Mouse (Mus musculus) brain, embryonic 14.5 days (tissue): ENCODE data around the gene Fuz.
A peak's percentile ranks its signal among the peaks of the same experiment; 100 is the strongest.

Experiments
- CTCF ChIP-seq: fragments of 200-500 bp; IDR thresholded peaks from 2 replicates; pipeline ENCODE4 v1.5.1; 2012; ENCODE audit warnings: inconsistent platforms, mild to moderate bottlenecking, moderate library complexity, borderline replicate concordance; ENCODE audit not compliant: insufficient read depth, insufficient read length; ENCODE audit errors: extremely low read depth
- POLR2A ChIP-seq: fragments of 200-500 bp; IDR thresholded peaks from 2 replicates; pipeline ENCODE4 v1.6.1; 2012; ENCODE audit warnings: mild to moderate bottlenecking, inconsistent platforms, borderline replicate concordance; ENCODE audit not compliant: poor library complexity, insufficient read depth, insufficient read length, severe bottlenecking; ENCODE audit errors: extremely low read depth

DNA sequence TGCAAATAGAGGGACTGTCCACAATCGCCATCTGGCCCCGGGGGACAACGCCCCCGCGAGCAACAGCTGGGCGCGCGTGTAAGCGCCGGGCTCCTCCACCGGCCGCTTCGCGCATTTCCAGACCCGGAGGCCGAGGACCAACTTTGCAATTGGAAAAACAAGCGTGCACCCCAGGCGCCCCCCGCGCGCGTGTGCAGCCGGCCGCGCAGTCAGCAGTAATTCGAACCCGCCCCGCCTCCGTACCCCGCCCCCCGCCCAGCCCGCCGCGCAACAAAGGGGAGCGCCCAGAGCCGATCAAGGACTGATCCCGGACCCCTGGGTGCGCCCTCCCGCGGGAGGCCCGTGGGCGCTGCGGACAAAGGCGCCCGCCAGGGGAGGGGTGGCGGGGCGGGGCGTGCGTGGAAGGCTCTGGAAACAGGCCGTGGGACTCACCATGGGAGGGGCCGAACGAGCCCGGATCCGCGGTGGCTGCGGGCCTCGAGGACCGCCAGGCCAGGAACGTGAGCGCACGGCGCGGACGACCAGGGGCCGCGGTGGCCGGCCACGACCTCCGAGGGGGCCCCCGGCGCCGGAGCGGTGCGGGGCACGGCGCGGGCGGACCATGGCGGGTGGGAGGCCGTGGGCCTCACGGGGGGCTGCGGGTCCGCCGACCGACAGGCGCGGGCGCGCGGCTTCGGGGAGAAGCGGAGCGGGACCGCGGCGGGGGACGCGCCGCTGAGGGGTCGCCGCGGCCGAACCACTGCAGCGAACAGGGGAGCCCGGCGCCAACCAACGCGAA lies 26.8 kb upstream of the Fuz start:
- no peak for TF ChIP-seq CTCF
- TF ChIP-seq POLR2A = peak; percentile 95
